Mouse (Mus musculus) layer of hippocampus, postnatal 10 days (tissue): ENCODE results near the gene Lamtor3. TPM values are rescaled to one million over a fixed set of nuclear protein-coding genes. Genes with fewer than 3 reads are reported as not detected.
"Not testable (repeated sequence)": the region's sequence is repeated elsewhere in the genome, so short reads cannot be mapped to it uniquely, and the experiment has no call there.

Experiments used
- DNase-seq, 2 experiments: peaks; one replicate each; pipeline ENCODE4 v3.0.0; 2021; ENCODE audit warnings: low spot score in 2 of 2
- total RNA-seq, 2 experiments: library from RNA; stranded (reverse); gene quantifications; 2 replicates each; pipeline ENCODE4 v1.2.3; 2021

Gene Lamtor3
- total RNA-seq, 2 experiments from 2014 or later, result 65.3 to 66.9 TPM

DNA sequence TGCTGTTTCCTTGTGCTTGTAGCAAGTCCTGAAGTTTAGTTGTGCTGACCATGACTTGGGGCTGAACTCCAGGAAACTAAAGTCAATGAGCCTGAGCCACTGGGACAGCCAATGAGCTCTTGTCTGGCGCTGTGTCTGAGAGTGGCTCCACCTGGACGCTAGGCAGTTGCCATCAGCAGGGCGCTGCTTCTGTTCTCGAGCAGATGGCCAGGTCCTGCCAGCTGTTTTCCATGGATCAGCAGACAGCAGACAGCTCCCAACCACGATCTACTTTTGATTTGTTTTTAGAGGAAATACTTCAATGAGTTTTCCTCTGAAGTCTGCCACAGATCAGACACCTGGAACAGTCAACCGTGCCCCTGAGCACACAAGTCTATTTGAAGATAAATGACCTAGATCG lies 14.4 kb downstream of the Lamtor3 start:
- DNase-seq, result no peak

GRCm38 (mm10) chr3:137933986-137934385 lies 15.7 kb downstream of the Lamtor3 start:
- no peak for DNase-seq

- no peak for DNase-seq
Observed at GRCm38 (mm10) chr3:137935570-137936525, 17.5 kb downstream of the Lamtor3 start.

GRCm38 (mm10) chr3:137936541-137936940 lies 18.2 kb downstream of the Lamtor3 start:
- DNase-seq, result no peak

GRCm38 (mm10) chr3:137938608-137939007 lies 20.3 kb downstream of the Lamtor3 start:
- DNase-seq, result peak; percentile 37 to 53

GRCm38 (mm10) chr3:137940757-137941156 lies 22.5 kb downstream of the Lamtor3 start:
- DNase-seq, result no peak

DNA sequence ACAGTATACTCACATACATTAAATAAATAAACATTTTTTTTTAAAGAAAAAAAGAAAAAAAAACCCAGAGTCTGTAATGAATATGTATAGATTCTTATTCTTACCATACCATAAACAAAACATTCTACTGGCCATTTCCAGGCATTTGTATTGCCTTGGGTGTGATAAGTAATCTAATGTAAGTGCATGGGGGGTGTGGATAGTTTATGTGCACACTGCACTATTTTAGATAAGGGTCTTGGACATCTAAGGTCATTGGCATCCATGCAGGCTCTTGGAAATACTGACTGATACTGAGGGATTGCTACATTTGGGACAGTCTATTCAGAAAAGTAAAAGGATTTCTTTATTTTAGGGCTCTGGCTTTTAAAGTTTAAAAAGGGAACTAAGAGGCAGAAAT lies 23.2 kb downstream of the Lamtor3 start:
- DNase-seq, result no peak

DNA sequence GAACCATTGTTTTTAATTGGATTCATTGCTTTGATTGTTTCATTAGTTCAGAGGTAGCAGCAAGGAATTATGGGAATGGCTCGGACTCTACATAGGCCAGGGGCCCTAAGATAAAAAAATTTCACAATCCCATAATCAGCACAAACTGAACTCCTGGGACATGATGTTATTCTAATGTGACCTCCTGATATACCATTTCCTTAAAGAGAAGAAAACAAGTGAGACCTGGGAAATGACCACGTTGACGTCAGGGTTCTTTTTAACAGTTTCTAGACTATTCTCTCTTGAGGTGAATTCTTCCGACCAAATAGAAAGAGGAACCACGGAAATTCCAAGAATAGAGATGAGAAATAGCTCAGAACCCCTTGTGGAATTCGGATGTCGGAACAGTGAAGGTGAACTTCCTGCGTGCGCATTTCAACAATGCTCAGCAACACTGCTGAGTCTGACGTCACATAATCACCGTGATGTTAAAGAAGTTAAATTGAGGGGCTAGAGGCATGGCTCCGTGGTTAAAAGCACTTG lies 23.9 kb downstream of the Lamtor3 start:
- no peak for DNase-seq

DNA sequence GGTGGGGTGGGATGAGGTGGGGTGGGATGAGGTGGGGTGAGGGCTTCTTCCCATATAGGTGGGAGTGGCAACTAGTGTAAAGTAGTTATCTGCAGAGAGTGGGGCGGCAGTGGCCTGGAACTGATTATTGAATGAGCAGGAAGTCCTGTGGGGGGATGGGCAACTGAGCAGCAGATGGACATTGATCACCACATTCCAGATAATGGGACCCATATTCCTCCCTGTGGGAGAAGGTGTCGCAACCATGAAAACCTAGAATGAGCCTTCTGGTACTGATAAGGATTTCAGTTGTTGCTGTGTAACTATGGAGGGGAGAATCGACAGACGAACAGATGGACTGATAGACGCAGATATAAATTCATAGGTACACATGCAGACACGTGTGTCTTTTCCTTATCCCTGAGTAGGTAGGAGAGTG lies 25.4 kb downstream of the Lamtor3 start:
- DNase-seq, result no peak

- DNase-seq, result no peak
Observed at GRCm38 (mm10) chr3:137946827-137947226, 28.5 kb downstream of the Lamtor3 start.

DNA sequence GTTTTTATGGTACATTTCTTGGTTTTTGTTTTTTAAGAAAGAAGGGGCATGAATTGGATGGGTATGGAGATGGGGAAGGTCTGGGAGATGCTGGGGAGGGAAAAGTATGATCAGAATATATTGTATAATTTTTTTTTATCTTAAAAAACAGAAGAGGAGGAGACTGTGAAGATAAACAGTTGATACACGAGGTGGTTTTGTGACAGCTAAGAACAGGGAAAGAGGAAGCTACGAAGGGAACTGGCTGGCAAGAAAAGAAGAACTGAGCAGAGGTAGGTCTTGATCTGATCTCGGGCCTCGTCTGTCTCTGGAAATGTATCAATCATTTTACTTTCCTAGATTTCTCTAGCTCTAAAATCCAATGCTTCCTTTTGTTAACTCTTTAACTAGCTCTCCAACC lies 29.2 kb downstream of the Lamtor3 start:
- DNase-seq, result no peak

- DNase-seq, result no peak
Observed at GRCm38 (mm10) chr3:137950191-137950885, 32.0 kb downstream of the Lamtor3 start.

DNA sequence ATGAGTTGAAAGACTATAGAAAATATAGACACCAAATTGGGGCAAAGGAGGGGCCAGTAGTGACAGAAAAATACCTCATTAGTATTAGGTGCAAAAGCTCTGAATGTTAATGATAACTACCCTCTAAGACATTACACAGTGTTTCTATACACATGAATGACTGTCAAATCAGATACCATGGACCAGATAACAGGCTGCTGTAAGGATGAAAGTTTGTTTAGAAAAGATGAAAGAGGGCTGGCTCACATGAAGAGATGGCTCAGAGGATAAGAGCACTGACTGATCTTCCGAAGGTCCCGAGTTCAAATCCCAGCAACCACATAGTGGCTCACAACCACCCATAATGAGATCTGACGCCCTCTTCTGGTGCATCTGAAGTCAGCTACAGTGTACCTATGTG lies 33.0 kb downstream of the Lamtor3 start:
- DNase-seq, result not testable (repeated sequence)

- no peak for DNase-seq
Observed at GRCm38 (mm10) chr3:137951819-137952218, 33.5 kb downstream of the Lamtor3 start.

DNA sequence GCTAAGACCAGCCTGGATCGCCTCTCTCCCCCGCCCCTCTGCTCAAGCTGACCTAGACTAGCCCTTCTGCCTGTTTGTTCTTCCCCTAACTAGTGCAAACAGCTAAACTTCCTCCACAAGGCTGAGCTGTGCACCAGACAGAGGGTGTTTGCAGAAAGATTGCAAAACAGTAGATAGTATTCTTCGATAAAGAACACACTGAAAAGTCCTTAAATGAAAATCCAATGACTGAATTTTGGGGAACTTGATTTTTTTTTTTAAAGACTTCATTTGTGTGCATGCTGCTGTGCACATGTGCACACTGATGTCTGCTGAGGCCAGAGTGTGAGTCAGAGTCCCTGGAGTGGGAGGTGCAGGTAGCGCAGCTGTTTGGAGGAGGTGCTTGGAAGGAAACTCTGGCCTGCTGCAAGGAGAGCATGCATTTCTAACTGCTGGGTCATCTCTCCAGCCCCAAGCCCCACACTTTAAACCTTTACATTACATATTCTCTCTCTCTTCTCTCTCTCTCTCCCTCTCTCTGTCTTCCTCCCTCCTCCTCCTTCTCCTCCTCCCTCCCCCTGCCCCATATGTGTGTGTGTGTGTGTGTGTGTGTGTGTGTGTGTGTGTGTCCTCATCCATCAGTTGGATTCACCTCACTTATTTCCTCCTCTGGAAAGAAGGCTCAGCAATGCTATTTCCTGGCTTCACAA lies 34.1 kb downstream of the Lamtor3 start:
- no peak for DNase-seq

DNA sequence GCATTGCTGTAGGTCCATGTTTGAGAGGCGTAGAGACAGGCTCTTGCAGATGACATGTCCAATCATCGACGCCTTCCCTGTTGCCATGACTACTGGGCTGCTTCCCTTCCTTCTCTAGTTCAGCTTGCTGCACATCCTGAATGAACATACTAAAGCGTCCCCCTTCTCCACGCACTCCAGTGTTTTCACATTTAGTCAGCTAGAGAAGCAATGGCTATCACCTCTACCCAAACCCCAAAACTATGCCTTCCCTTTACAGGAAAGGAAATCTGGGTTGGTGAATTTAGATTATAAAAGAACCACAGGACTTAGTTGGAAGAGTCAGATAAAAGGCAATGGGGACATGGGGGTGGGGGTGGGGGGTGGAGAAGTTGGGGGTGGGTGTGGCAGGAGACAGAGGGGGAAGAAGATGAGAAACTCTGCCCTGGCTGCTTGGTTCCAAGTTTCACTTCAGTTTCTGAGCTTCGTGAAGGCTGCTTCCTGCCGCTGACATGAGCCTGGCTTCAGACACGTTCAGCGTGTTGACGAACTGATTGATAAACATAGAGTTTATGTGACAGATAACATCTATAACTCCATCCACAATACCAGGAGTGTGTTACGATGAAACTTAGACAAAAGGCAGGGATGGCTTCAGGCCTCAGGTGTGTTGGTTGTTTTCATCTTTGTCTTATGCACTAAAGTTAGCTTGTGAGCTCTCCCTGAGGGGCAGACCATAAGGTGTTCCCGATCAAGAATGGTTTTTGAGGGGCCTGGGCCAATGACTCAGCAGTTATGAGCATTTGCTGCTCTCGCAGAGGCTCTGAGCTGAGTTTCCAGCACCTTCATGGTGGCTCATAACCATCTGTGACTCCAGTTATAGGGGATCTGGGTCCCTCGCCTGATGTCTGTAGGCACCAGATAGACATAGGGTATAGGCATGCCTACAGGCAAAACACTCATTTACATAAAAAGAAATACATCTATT lies 34.9 kb downstream of the Lamtor3 start:
- peak; percentile 55 to 58 for DNase-seq

DNA sequence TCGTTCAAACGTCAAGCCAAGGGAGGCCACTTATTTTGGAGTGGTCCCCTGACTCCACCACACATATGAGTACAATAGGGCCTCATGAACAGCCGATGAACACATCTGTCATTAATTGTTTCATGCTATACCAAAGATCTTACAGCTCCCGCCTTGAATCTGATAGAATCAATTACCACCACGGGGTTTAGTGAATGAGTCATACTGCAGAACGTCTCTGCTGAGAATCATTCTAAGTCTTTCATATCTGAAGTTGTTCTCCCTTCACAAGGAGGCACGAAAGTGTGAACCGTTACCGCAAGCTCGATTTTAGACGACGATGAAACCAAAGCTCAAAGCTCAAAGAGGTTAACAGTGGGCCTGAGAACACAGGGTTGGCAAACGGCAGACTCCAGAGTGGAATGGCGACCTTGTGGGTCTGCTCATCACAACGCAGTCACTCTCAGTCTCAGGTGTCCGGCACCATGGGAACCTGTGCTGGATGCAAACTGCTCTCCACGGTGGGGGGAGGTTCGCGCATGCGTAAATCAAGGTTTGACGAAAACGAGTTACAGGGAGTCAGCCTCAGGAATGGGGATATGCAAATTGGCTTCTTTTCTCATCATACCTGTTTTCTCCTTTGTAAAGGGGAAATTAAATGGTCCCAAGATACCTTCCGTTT lies 36.1 kb downstream of the Lamtor3 start:
- no peak for DNase-seq

GRCm38 (mm10) chr3:137955560-137956081 lies 37.3 kb downstream of the Lamtor3 start:
- DNase-seq, result no peak

GRCm38 (mm10) chr3:137957864-137958263 lies 39.6 kb downstream of the Lamtor3 start:
- no peak for DNase-seq
